Mouse (Mus musculus) forebrain, embryonic 11.5 days (tissue): ENCODE measurements at regions not wholly inside any gene's neighbourhood (a gene's known extent, or its start where the extent isn't known, plus 50 kb on each side); places are given as distances from the start of the nearest gene placed in this dataset.

ENCODE experiments used
- ATAC-seq: fragments of 200-750 bp; cut with Nextera tagmentation; replicated peaks from 2 replicates; pipeline ENCODE4 v1.8.0; 2017; ENCODE audit warnings: moderate TSS enrichment; ENCODE audit not compliant: low FRiP score
- DNase-seq: peaks from one replicate; pipeline ENCODE4 v3.0.0-alpha.2; 2017; ENCODE audit warnings: low spot score
- H3K27ac ChIP-seq: fragments of 300-500 bp; sonication (generic); 2 replicates; pipeline ENCODE4 v1.5.1; 2014; ENCODE audit warnings: low read depth, low read length
- H3K27me3 ChIP-seq: fragments of 300-500 bp; sonication (generic); 2 replicates; pipeline ENCODE4 v1.6.1; 2014; ENCODE audit warnings: mild to moderate bottlenecking, low read length, mixed read lengths; ENCODE audit not compliant: control insufficient read depth, insufficient read depth
- H3K36me3 ChIP-seq: fragments of 300-500 bp; sonication (generic); 2 replicates; pipeline ENCODE4 v1.6.1; 2014; ENCODE audit warnings: mild to moderate bottlenecking, low read length, moderate library complexity, mixed read lengths; ENCODE audit not compliant: control insufficient read depth, insufficient read depth
- H3K4me1 ChIP-seq: fragments of 300-500 bp; sonication (generic); replicated peaks from 2 replicates; pipeline ENCODE4 v1.6.1; 2014; ENCODE audit warnings: low read length, mixed read lengths; ENCODE audit not compliant: control insufficient read depth, insufficient read depth
- H3K4me2 ChIP-seq: fragments of 300-500 bp; sonication (generic); 2 replicates; pipeline ENCODE4 v1.6.1; 2014; ENCODE audit warnings: low read depth, mild to moderate bottlenecking, low read length, moderate library complexity, mixed read lengths; ENCODE audit not compliant: severe bottlenecking
- H3K4me3 ChIP-seq: fragments of 300-500 bp; sonication (generic); 2 replicates; pipeline ENCODE4 v1.5.1; 2014; ENCODE audit warnings: low read depth, low read length
- H3K9ac ChIP-seq: fragments of 300-500 bp; sonication (generic); 2 replicates; pipeline ENCODE4 v1.6.1; 2014; ENCODE audit warnings: low read length
- H3K9me3 ChIP-seq: fragments of 300-500 bp; sonication (generic); 2 replicates; pipeline ENCODE4 v1.6.1; 2016; ENCODE audit warnings: low read length, mixed read lengths; ENCODE audit not compliant: control insufficient read depth
- WGBS: fragments of 180-500 bp; shearing (Covaris S2); extraction: QIAGEN DNeasy Blood & Tissue Kit; methylation state at CpG from one replicate; pipeline ENCODE4 v1.1.7; 2014; 5-methylcytosine and 5-hydroxymethylcytosine counted together

GRCm38 (mm10) chr3:9146481-9146880 lies 463.4 kb downstream of the Zfp704 start:
- H3K27me3 ChIP-seq: no peaks in the 10 kb centered on the region
- WGBS: 44% methylated on average over 6 of the region's 6 CpGs
- no peaks in the 10 kb centered on the region for H3K4me1 ChIP-seq
- H3K27ac ChIP-seq: no peak overlapping the region
- no peaks in the 10 kb centered on the region for H3K36me3 ChIP-seq
- peak; percentile 33 for DNase-seq
- no peak overlapping the region for H3K4me2 ChIP-seq
- H3K4me3 ChIP-seq: no peak overlapping the region
- H3K9me3 ChIP-seq: no peaks in the 10 kb centered on the region
- no peak overlapping the region for H3K9ac ChIP-seq
- no peak for ATAC-seq

GRCm38 (mm10) chr3:9145612-9146011 lies 464.3 kb downstream of the Zfp704 start:
- H3K27ac ChIP-seq: no peak overlapping the region
- no peaks in the 10 kb centered on the region for H3K27me3 ChIP-seq
- H3K36me3 ChIP-seq: no peaks in the 10 kb centered on the region
- H3K9me3 ChIP-seq: no peaks in the 10 kb centered on the region
- 94% methylated on average over 7 of the region's 7 CpGs for WGBS
- H3K4me2 ChIP-seq: no peak overlapping the region
- DNase-seq (peak; percentile 18), ATAC-seq (no peak)
- no peak overlapping the region for H3K4me3 ChIP-seq
- no peak overlapping the region for H3K9ac ChIP-seq
- no peaks in the 10 kb centered on the region for H3K4me1 ChIP-seq

DNA sequence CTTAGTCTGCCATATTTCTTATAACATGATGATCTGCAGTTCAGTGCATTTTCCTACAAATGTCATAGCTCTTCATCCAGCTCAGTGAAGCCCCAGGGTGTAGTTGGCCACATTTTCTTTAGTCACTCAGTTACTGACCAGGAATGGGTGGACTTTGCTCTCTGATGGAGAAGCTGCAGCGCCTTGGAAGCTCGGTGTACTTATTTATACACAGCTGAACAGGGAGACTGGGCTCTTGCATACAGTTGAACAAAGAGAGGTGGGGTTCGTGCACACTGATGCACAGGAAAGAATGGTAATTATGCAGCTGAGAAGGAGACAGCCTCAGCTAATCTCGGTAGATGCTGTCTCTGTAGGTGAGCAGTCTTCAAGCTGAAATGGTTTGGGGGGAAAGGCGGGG lies 468.0 kb downstream of the Zfp704 start:
- no peaks in the 10 kb centered on the region for H3K36me3 ChIP-seq
- no peaks in the 10 kb centered on the region for H3K27me3 ChIP-seq
- H3K9me3 ChIP-seq: no peaks in the 10 kb centered on the region
- peak; percentile 42 for DNase-seq
- no peaks in the 10 kb centered on the region for H3K4me1 ChIP-seq
- no peak overlapping the region for H3K9ac ChIP-seq
- no peak overlapping the region for H3K4me2 ChIP-seq
- no peak for ATAC-seq
- WGBS: 81% methylated on average over 5 of the region's 5 CpGs
- no peak overlapping the region for H3K4me3 ChIP-seq
- no peak overlapping the region for H3K27ac ChIP-seq

- Histone ChIP-seq H3K36me3 (no peaks in the 10 kb centered on the region), H3K4me1 (no peaks in the 10 kb centered on the region), H3K9me3 (no peaks in the 10 kb centered on the region), H3K4me2 (no peak overlapping the region), H3K27ac (no peak overlapping the region), H3K9ac (no peak overlapping the region), H3K4me3 (no peak overlapping the region), H3K27me3 (no peaks in the 10 kb centered on the region)
- DNase-seq (no peak), ATAC-seq (0 out of 2 replicates have a peak, but pooled peaks have one; percentile 56)
- 77% methylated on average over 22 of the region's 22 CpGs for WGBS
These were observed 472.6 kb downstream of the Zfp704 start for GRCm38 (mm10) chr3:9137131-9137874.

- H3K4me1 ChIP-seq: no peaks in the 10 kb centered on the region
- 75% methylated on average over 12 of the region's 12 CpGs for WGBS
- DNase-seq (no peak), ATAC-seq (no peak)
- H3K36me3 ChIP-seq: no peaks in the 10 kb centered on the region
- H3K27me3 ChIP-seq: no peaks in the 10 kb centered on the region
- H3K4me2 ChIP-seq: no peak overlapping the region
- H3K27ac ChIP-seq: no peak overlapping the region
- no peak overlapping the region for H3K4me3 ChIP-seq
- no peaks in the 10 kb centered on the region for H3K9me3 ChIP-seq
- no peak overlapping the region for H3K9ac ChIP-seq
These were observed 475.9 kb downstream of the Zfp704 start for GRCm38 (mm10) chr3:9133991-9134390.

DNA sequence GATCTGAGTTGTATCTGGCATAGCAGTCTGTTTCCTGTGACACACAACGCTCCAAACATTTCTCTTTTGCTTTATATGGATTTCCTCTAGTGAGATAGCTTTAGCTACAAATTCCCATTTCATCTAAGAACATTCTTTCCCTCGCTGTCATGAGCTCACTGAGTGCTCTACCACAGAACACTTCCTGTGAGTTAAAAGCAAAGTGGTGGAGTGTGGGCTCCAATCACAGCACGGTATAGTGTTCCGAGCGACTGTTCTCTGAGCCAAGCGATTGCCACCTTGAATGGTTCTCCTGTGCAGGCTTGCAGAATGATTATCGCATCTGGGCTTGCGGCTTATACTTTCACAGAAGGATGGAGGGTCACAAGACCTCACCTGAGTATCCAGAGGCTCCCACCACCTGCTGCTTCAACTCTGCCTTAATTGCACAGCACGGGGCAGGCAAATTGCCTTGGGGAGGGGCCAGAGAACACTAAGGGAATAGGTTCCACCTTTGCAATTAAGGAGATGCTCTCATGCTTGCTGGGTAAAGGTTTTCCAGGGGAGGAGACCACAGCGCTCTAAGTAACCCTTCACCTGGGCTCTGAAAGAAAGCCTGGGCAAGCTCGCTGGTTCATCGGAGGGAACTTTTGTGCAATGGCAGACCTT lies 477.7 kb downstream of the Zfp704 start:
- Histone ChIP-seq H3K4me3 (no peak overlapping the region), H3K36me3 (no peaks in the 10 kb centered on the region), H3K27me3 (no peaks in the 10 kb centered on the region), H3K4me1 (no peaks in the 10 kb centered on the region), H3K9ac (no peak overlapping the region), H3K4me2 (no peak overlapping the region), H3K27ac (no peak overlapping the region), H3K9me3 (no peaks in the 10 kb centered on the region)
- DNase-seq (no peak), ATAC-seq (no peak)
- 88% methylated on average over 12 of the region's 12 CpGs for WGBS

GRCm38 (mm10) chr3:9131366-9131765 lies 478.5 kb downstream of the Zfp704 start:
- Histone ChIP-seq H3K9me3 (no peaks in the 10 kb centered on the region), H3K9ac (no peak overlapping the region), H3K4me2 (no peak overlapping the region), H3K4me1 (no peaks in the 10 kb centered on the region), H3K36me3 (no peaks in the 10 kb centered on the region), H3K4me3 (no peak overlapping the region), H3K27me3 (no peaks in the 10 kb centered on the region), H3K27ac (no peak overlapping the region)
- DNase-seq: no peak
- ATAC-seq: no peak
- 80% methylated on average over 4 of the region's 4 CpGs for WGBS

GRCm38 (mm10) chr3:9128407-9128806 lies 481.5 kb downstream of the Zfp704 start:
- H3K4me3 ChIP-seq: no peak overlapping the region
- no peak overlapping the region for H3K27ac ChIP-seq
- DNase-seq: no peak
- WGBS: 74% methylated on average over 4 of the region's 4 CpGs
- H3K4me2 ChIP-seq: no peak overlapping the region
- no peaks in the 10 kb centered on the region for H3K4me1 ChIP-seq
- no peaks in the 10 kb centered on the region for H3K36me3 ChIP-seq
- no peak overlapping the region for H3K9ac ChIP-seq
- no peak for ATAC-seq
- H3K9me3 ChIP-seq: no peaks in the 10 kb centered on the region
- no peaks in the 10 kb centered on the region for H3K27me3 ChIP-seq

GRCm38 (mm10) chr3:9123079-9123478 lies 486.8 kb downstream of the Zfp704 start:
- no peaks in the 10 kb centered on the region for H3K36me3 ChIP-seq
- no peak overlapping the region for H3K9ac ChIP-seq
- H3K9me3 ChIP-seq: no peaks in the 10 kb centered on the region
- H3K4me3 ChIP-seq: no peak overlapping the region
- H3K4me2 ChIP-seq: no peak overlapping the region
- H3K27me3 ChIP-seq: no peaks in the 10 kb centered on the region
- H3K4me1 ChIP-seq: no peaks in the 10 kb centered on the region
- ATAC-seq (no peak), DNase-seq (no peak)
- WGBS: 80% methylated on average over 5 of the region's 5 CpGs
- H3K27ac ChIP-seq: no peak overlapping the region
